Mouse (Mus musculus) megakaryocyte-erythroid progenitor cell, adult 5 weeks (primary cell): ENCODE data around the gene Uvrag. TPM values are rescaled to one million over a fixed set of nuclear protein-coding genes. Genes with fewer than 3 reads are reported as not detected.

Source experiments
- polyA plus RNA-seq: library from polyadenylated mRNA; stranded (reverse); fragments of >175 nt; gene quantifications from 2 replicates; pipeline ENCODE4 v1.2.3, GENCODE M21; 2012

Uvrag gene
- polyA plus RNA-seq, result 39.3 and 41.7 TPM in 2 replicates

GRCm38 (mm10) chr7:99140984-99141918 is at the start of gene Uvrag:
TSS of gene Uvrag (minus strand) at chr7:99141141.

GRCm38 (mm10) chr7:99182432-99183172 is 41.7 kb upstream of the Uvrag start, which contains the start of gene Dgat2:
TSS of gene Dgat2 (minus strand) at chr7:99182719.

Other genes with a start within 250 kb of the Uvrag start
- 7.6 and 15.1 TPM in 2 replicates for gene Dgat2, start 41.6 kb upstream of the Uvrag start, polyA plus RNA-seq
- 2.3 and 3.2 TPM in 2 replicates for gene Mogat2, start 97.5 kb upstream of the Uvrag start, polyA plus RNA-seq
- 0.07 and 0.21 TPM in 2 replicates for gene Map6, start 126.3 kb upstream of the Uvrag start, polyA plus RNA-seq
- gene Serpinh1, start 212.1 kb upstream of the Uvrag start, polyA plus RNA-seq, result 0.57 and 0.70 TPM in 2 replicates
- gene Gdpd5, start 240.3 kb upstream of the Uvrag start, polyA plus RNA-seq, result 1.8 and 2.2 TPM in 2 replicates